Mouse (Mus musculus) T-cell, adult 2 months (primary cell): ENCODE results near the gene Mthfd1.

ENCODE experiments used
- DNase-seq: peaks from one replicate; pipeline ENCODE4 v3.0.0; 2022; ENCODE audit warnings: low spot score

The Mthfd1 gene

GRCm38 (mm10) chr12:76349680-76350220, 94.7 kb downstream of the Mthfd1 start:
- DNase-seq, result no peak

DNA sequence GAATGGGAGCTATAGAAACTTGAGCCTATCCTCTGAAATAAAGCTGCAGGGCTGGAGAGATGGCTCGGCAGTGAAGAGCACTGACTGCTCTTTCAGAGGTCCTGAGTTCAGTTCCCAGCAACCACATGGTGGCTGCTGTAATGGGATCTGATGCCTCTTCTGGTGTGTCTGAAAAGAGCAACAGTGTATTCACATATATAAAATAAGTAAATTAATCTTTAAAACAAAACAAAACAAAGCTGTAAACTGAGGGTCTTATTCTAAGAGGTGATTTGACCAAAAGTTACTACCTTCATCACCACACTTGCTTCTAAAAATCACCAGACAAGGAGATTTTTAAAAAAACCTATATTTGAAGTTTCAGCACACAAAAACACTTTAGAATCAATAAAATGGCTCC, 105.8 kb downstream of the Mthfd1 start:
- DNase-seq, result no peak

- DNase-seq, result peak; percentile 58
These were observed 106.6 kb downstream of the Mthfd1 start for GRCm38 (mm10) chr12:76361405-76362302.

GRCm38 (mm10) chr12:76362303-76362676, 107.2 kb downstream of the Mthfd1 start:
- peak; percentile 75 for DNase-seq

DNA sequence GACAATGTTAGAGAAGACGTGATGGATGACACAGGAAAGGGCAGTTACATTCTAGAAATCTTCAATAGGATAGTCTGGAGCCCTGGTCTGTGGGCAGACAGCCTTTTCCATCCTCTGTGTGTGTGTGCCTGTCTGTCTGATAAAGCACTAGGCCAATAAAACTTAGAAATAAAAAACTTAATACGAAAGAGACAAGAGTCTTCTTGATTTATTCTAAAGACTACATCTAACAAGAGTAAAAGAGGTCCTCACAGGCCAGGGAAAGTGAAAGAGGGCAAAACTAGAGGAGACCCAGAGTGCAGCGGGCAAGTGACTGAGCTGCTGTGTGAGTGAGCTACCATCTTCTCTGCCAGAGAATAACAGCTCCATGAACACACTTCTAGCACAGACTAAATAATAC, 111.2 kb downstream of the Mthfd1 start:
- no peak for DNase-seq

- peak; percentile 65 for DNase-seq
These were observed 112.2 kb downstream of the Mthfd1 start for GRCm38 (mm10) chr12:76367096-76367995.

DNA sequence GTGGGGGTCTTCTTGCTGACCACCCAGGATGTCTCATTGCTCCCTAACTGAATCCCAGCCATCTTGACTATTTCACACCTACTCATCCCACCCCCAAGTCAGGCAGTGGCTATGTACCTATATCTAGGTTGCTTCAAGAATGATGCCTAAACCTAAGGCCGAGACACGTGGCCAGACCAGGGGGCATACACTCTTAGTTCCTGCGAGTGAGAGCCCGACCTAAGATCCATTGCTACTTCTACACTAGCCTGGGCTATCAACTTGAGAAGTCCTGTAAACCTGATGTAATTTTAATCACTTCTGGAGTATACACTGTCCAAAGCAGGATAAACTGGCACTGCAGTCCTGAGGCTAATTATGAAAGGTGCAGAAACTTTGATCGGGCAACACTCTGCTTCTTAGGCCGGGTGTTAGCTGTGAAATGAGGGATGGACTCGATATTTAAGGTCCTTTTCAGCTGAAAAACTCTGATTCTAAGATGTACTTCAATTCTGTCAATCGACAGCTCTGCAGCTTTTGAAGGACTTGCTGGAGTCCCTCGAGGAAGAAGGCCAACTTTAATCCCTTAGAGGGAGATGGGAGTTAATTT, 113.2 kb downstream of the Mthfd1 start:
- DNase-seq, result no peak

DNA sequence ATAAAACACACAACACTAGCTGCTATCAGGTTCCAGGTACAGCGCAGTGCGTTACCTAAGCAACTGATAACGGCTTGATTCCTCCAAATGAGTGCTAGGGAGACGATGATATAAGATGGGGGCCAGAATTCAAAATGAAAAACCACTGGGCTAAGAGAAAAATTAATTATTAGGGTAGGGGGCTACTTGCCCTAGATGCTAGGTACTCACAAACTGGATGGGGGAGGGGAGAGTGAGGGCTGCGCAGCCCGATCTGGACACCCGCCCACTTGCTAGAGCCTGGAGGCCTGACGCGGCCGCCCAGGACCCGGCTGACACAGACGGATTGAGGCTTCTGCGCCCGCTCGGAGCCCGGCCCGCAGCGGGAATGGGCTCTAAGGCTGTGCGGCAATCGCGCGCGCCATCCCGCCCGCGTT, 113.7 kb downstream of the Mthfd1 start:
- no peak for DNase-seq
